Mouse (Mus musculus): Measurements from ENCODE around the gene Tor1aip1. TPM values are rescaled to one million over a fixed set of nuclear protein-coding genes. Genes with fewer than 3 reads are reported as not detected.

Tor1aip1 gene
- polyA plus RNA-seq, 1 experiment = 17.5 TPM

GRCm38 (mm10) chr1:155972146-155973067 lies 63.9 kb downstream of the Tor1aip1 start:
- TF ChIP-seq CTCF (IDR thresholded peaks at IDR 0.05; ENCODE audit: extremely low read depth, insufficient read depth, insufficient read length, insufficient replicate concordance) (no peak), POLR2A (IDR thresholded peaks at IDR 0.05; ENCODE audit: low read depth, low read length) (no peak)
- DNase-seq (ENCODE audit: low read depth in 1 of 2, low spot score in 2 of 2) = no peak
- 1% methylated on average over 32 of the region's 51 CpGs for WGBS

More at GRCm38 (mm10) chr1:155972146-155973067, 63.9 kb downstream of the Tor1aip1 start:
- Histone ChIP-seq H3K36me3 (ENCODE audit: control insufficient read depth, insufficient read depth, low read length) (no peaks in the 10 kb centered on the region), H3K27ac (ENCODE audit: insufficient read depth, low read length) (peak overlapping the region; percentile 86), H3K27me3 (ENCODE audit: control insufficient read depth, insufficient read depth, low read length) (no peaks in the 10 kb centered on the region), H3K4me1 (ENCODE audit: control insufficient read depth, insufficient read depth, insufficient read length) (peaks cover 6% of the 10 kb centered on the region), H3K4me3 (ENCODE audit: extremely low read depth, insufficient read depth, insufficient read length) (peak overlapping the region; percentile 88)

Other genes starting within 250 kb of the Tor1aip1 start
- 26.7 and 29.5 TPM in 2 replicates for gene Qsox1, start 223.6 kb downstream of the Tor1aip1 start, polyA plus RNA-seq (2012; rRNA removed)
- gene Cep350, start 63.2 kb downstream of the Tor1aip1 start, polyA plus RNA-seq (2012; rRNA removed) = 4.8 and 5.2 TPM in 2 replicates
- 27.6 and 28.9 TPM in 2 replicates for gene Tor1aip2, start 1.1 kb downstream of the Tor1aip1 start, polyA plus RNA-seq (2012; rRNA removed)
- gene Fam163a, start 168.5 kb upstream of the Tor1aip1 start, polyA plus RNA-seq (2012; rRNA removed) = 0.02 TPM in 1 of 2 replicates, not detected in the other

Data from spleen, adult 2 months (tissue).